Mouse (Mus musculus) stomach, postnatal 0 days (tissue): Measurements from ENCODE around the gene Hand1. TPM values are rescaled to one million over a fixed set of nuclear protein-coding genes. Genes with fewer than 3 reads are reported as not detected.
"Not testable (repeated sequence)": the region's sequence is repeated elsewhere in the genome, so short reads cannot be mapped to it uniquely, and the experiment has no call there.

ENCODE experiments used
- ATAC-seq: fragments of 200-750 bp; cut with Nextera tagmentation; 2 replicates; pipeline ENCODE4 v1.8.0; 2017; ENCODE audit not compliant: low FRiP score, low TSS enrichment
- DNase-seq: peaks from one replicate; pipeline ENCODE4 v3.0.0-alpha.2; 2016; ENCODE audit warnings: low spot score
- H3K27ac ChIP-seq: fragments of 300-500 bp; sonication (generic); replicated peaks from 2 replicates; pipeline ENCODE4 v1.5.1; 2014; ENCODE audit warnings: mild to moderate bottlenecking, control low read depth
- H3K27me3 ChIP-seq: fragments of 300-500 bp; sonication (generic); 2 replicates; pipeline ENCODE4 v1.6.1; 2014; ENCODE audit warnings: low read length; ENCODE audit not compliant: control insufficient read depth, insufficient read depth
- H3K36me3 ChIP-seq: fragments of 300-500 bp; sonication (generic); 2 replicates; pipeline ENCODE4 v1.6.1; 2014; ENCODE audit warnings: low read length, mixed read lengths; ENCODE audit not compliant: control insufficient read depth, insufficient read depth
- H3K4me1 ChIP-seq: fragments of 300-500 bp; sonication (generic); replicated peaks from 2 replicates; pipeline ENCODE4 v1.6.1; 2014; ENCODE audit warnings: antibody characterized with exemption; ENCODE audit not compliant: control insufficient read depth, insufficient read depth
- H3K4me2 ChIP-seq: fragments of 300-500 bp; sonication (generic); replicated peaks from 2 replicates; pipeline ENCODE4 v1.6.1; 2014; ENCODE audit warnings: low read depth, mild to moderate bottlenecking, control low read depth, moderate library complexity
- H3K4me3 ChIP-seq: fragments of 300-500 bp; sonication (generic); 2 replicates; pipeline ENCODE4 v1.5.1; 2014; ENCODE audit warnings: low read depth, low read length, control low read depth
- H3K9ac ChIP-seq: fragments of 300-500 bp; sonication (generic); 2 replicates; pipeline ENCODE4 v1.6.1; 2014; ENCODE audit warnings: mild to moderate bottlenecking, low read length, control low read depth, mixed read lengths
- H3K9me3 ChIP-seq: fragments of 300-500 bp; sonication (generic); 2 replicates; pipeline ENCODE4 v1.6.1; 2016; ENCODE audit warnings: low read length; ENCODE audit not compliant: control insufficient read depth
- CTCF ChIP-seq: IDR thresholded peaks from 2 replicates; pipeline ENCODE4 v1.5.1; 2016; ENCODE audit warnings: antibody characterized with exemption, low read depth, mild to moderate bottlenecking, moderate library complexity
- EP300 ChIP-seq: optimal IDR thresholded peaks from 2 replicates; pipeline ENCODE3; 2016; ENCODE audit warnings: antibody characterized with exemption
- WGBS: fragments of 180-500 bp; shearing (Covaris S2); extraction: QIAGEN DNeasy Blood & Tissue Kit; methylation state at CpG from one replicate; pipeline ENCODE4 v1.1.7; 2014; 5-methylcytosine and 5-hydroxymethylcytosine counted together
- polyA plus RNA-seq: library from polyadenylated mRNA; unstranded; fragments of >200 nt; fragmentation: Nextera tagmentation; extraction: Ambion mirVana; gene quantifications from 2 replicates; pipeline ENCODE4 v1.2.1, GENCODE M21; 2015

Hand1 gene
- polyA plus RNA-seq, 1 experiment from 2014 or later = 0.12 TPM

DNA sequence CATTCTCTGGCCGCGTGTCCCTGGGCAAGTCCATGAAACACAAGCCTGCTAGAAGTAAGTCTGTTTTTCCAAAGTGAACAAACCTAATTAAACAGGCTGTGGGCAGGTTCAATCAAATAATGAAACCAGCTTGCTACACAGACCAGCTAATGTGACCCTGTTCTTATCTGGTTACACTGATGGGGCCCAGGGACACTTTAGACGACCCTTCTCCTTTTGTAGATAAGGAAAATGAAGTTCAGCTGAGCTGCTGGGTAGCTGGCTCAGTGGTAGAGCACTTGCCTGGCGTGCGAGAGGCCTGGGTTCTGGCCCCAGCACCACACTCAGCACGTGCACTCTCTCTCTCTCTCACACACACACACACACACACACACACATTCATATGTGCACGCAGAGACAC lies 8.9 kb downstream of the Hand1 start:
- Histone ChIP-seq H3K9me3 (no peaks in the 10 kb centered on the region), H3K27me3 (peaks cover 5% of the 10 kb centered on the region; the same call in 1 of the 2 replicates), H3K4me2 (no peak overlapping the region), H3K4me3 (no peak overlapping the region), H3K36me3 (no peaks in the 10 kb centered on the region), H3K4me1 (peaks cover 6% of the 10 kb centered on the region; the same call in 1 of the 2 replicates), H3K9ac (no peak overlapping the region), H3K27ac (no peak overlapping the region)
- ATAC-seq (no peak), DNase-seq (no peak)
- WGBS = 75% methylated on average over 7 of the region's 7 CpGs
- no peak for TF ChIP-seq EP300
- TF ChIP-seq CTCF = no peak

- not testable (repeated sequence) for H3K27ac ChIP-seq, H3K4me2 ChIP-seq, ATAC-seq, DNase-seq, H3K36me3 ChIP-seq, H3K27me3 ChIP-seq, H3K4me1 ChIP-seq, H3K9ac ChIP-seq, H3K9me3 ChIP-seq, H3K4me3 ChIP-seq
- WGBS = 97% methylated on average over 2 of the region's 2 CpGs
These were observed 9.5 kb downstream of the Hand1 start for GRCm38 (mm10) chr11:57823159-57823558.

DNA sequence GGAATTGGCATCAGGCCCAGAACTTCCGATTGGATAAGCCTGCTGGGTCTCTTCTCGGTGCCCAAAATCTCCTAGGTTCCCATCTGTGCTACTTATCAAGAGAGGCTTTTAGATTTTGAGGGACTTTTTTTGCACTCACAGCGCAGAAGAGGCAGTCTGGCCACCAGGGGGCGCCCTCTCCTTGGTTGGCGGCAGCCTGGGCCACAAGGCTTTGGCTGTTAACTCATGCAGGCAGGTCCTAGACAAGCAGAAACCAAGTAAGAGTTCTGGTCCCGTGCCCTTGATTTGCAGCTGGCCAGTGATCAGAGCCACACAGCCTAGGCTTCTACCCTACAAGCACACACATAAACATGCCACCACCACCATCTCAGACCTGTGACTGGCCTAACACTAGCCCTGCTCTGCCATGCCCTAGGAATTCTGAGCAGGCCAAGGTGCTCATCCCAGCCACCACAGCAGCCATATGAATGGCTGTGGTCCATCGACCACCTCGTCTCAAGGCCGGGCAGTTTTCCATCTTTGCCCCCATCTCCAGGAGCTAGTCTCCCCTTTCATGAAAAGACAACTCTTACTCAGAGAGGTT lies 12.5 kb downstream of the Hand1 start:
- Histone ChIP-seq H3K27me3 (no peaks in the 10 kb centered on the region), H3K9me3 (no peaks in the 10 kb centered on the region), H3K4me2 (no peak overlapping the region), H3K36me3 (no peaks in the 10 kb centered on the region), H3K9ac (no peak overlapping the region), H3K4me3 (no peak overlapping the region), H3K4me1 (no peaks in the 10 kb centered on the region), H3K27ac (no peak overlapping the region)
- ATAC-seq (peak; percentile 46; the same call in 1 of the 2 replicates), DNase-seq (peak; percentile 87)
- TF ChIP-seq EP300 (no peak), CTCF (peak; percentile 97)
- 26% methylated on average over 9 of the region's 9 CpGs for WGBS

- H3K27me3 ChIP-seq = no peaks in the 10 kb centered on the region
- TF ChIP-seq EP300 = no peak
- TF ChIP-seq CTCF = peak; percentile 22; the same call in 1 of the 2 replicates
- ATAC-seq = no peak
- no peak overlapping the region for H3K9ac ChIP-seq
- H3K4me2 ChIP-seq = no peak overlapping the region
- H3K4me1 ChIP-seq = no peaks in the 10 kb centered on the region
- no peak overlapping the region for H3K27ac ChIP-seq
- H3K36me3 ChIP-seq = no peaks in the 10 kb centered on the region
- DNase-seq = no peak
- H3K9me3 ChIP-seq = no peaks in the 10 kb centered on the region
- 80% methylated on average over 4 of the region's 4 CpGs for WGBS
- no peak overlapping the region for H3K4me3 ChIP-seq
These were observed 14.4 kb downstream of the Hand1 start for GRCm38 (mm10) chr11:57818189-57818588.

DNA sequence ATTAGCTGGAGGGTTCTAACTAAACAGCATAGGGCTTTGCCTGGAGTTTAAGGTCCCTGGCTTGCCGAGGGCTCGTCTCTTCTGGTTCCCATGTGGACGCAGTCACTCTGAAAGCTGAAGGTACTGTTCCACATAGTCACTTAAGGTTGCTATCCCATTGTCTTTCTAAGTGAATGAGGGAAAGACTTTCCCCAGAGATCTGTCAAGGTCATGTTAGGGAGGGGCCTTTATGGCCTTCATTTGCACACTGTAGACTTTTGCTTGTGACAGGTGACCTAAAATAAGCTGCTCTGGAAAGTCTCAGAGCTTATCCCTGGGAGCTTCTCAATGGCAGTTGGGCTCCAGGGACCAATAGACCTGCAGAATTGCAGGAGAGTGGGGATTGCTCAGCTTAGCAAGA lies 19.0 kb downstream of the Hand1 start:
- Histone ChIP-seq H3K9me3 (no peaks in the 10 kb centered on the region), H3K4me1 (no peaks in the 10 kb centered on the region), H3K27ac (no peak overlapping the region), H3K27me3 (no peaks in the 10 kb centered on the region), H3K4me3 (no peak overlapping the region), H3K36me3 (0 out of 2 replicates have a peak, but pooled peaks cover 6% of the 10 kb centered on the region), H3K9ac (no peak overlapping the region), H3K4me2 (no peak overlapping the region)
- DNase-seq (no peak), ATAC-seq (no peak)
- no peak for TF ChIP-seq CTCF
- TF ChIP-seq EP300 = no peak
- WGBS = 94% methylated on average over 3 of the region's 3 CpGs

GRCm38 (mm10) chr11:57812212-57812611 lies 20.4 kb downstream of the Hand1 start:
- no peak for DNase-seq
- H3K9ac ChIP-seq = no peak overlapping the region
- WGBS = 93% methylated on average over 8 of the region's 8 CpGs

More at GRCm38 (mm10) chr11:57812212-57812611, 20.4 kb downstream of the Hand1 start:
- H3K27me3 ChIP-seq = no peaks in the 10 kb centered on the region
- TF ChIP-seq EP300 (no peak), CTCF (no peak)
- no peaks in the 10 kb centered on the region for H3K9me3 ChIP-seq
- H3K36me3 ChIP-seq = peaks cover 10% of the 10 kb centered on the region; the same call in 1 of the 2 replicates
- no peak overlapping the region for H3K27ac ChIP-seq
- H3K4me1 ChIP-seq = no peaks in the 10 kb centered on the region
- no peak for ATAC-seq
- H3K4me3 ChIP-seq = no peak overlapping the region
- no peak overlapping the region for H3K4me2 ChIP-seq
